Mouse (Mus musculus) spleen, postnatal 10 days (tissue): ENCODE results near the gene Trappc5.
A peak's percentile ranks its signal among the peaks of the same experiment; 100 is the strongest.

Experiments
- DNase-seq, 2 experiments: peaks; one replicate each; pipeline ENCODE4 v3.0.0; 2021 to 2022; ENCODE audit warnings: low spot score in 2 of 2

Trappc5 gene

DNA sequence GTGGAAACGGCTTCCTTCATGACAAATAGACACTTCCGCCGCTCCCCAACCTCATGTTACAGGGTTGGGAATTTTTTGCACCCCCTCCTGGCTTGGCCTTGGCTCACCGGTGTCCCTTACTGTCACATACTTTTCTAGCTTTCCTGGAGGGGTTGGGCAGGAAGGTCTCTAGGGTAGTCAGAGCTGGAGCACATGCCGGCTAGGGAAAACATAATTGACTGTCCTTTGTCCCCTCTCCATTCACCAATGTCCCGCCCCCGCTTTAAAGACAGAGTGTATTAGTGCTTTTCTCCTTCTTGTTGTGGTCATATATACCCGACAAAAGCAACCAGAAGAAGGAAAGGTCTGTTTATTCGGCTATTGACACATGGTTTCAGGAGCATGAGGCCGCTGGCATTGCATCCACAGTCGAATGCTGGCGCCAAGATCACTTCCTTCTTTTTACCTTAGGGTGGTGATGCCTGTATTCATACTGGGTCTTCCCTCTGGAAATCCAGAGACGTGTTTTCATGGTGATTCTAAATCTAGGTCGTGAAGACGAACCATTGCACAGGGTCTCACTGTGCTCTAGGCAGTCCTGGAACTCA lies 987 bp downstream of the Trappc5 start:
- no peak for DNase-seq

DNA sequence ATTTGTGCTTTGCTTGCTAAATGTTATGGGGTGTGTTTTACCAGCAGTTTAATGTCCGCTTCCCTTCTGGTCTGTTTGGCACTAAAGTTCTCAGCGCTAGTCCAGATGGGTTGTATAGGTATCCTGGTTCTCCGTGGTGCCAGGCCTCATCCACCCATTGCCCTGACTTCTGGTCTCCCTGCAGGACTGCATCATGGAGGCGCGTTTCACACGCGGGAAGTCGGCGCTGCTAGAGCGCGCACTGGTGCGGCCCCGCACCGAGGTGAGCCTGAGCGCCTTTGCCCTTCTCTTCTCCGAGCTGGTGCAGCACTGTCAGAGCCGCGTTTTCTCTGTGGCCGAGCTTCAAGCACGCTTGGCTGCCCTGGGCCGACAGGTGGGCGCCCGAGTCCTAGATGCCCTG lies 2.7 kb downstream of the Trappc5 start:
- DNase-seq, result no peak

GRCm38 (mm10) chr8:3679236-3679635 lies 3.1 kb downstream of the Trappc5 start:
- no peak for DNase-seq

DNA sequence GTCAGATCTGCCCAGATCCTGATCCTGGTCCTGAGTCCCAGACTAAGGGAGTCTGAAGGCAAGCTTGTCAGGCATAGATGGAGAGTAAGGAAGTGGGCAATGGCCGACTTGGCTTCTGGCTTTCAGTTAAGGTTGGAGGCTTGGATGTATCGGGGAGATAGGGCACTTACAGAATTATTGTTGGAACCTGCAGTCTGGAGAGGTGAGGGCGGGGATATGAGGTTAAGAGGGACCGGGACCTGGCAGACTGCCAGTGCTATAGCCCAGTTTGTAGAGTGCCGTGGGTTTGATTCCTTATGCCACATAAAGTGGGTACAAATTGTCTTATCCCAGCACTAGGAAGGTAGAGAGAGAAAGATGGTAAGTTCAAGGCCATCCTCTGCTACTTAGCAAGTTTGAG lies 3.6 kb downstream of the Trappc5 start:
- no peak for DNase-seq

GRCm38 (mm10) chr8:3682435-3682834 lies 6.3 kb downstream of the Trappc5 start:
- no peak for DNase-seq

GRCm38 (mm10) chr8:3683408-3684176 lies 7.5 kb downstream of the Trappc5 start:
- DNase-seq, result no peak

- DNase-seq, result no peak
Observed at GRCm38 (mm10) chr8:3684530-3684929, 8.4 kb downstream of the Trappc5 start.

- no peak for DNase-seq
Observed at GRCm38 (mm10) chr8:3685422-3685821, 9.3 kb downstream of the Trappc5 start.

GRCm38 (mm10) chr8:3687537-3687936 lies 11.4 kb downstream of the Trappc5 start:
- DNase-seq, result no peak

DNA sequence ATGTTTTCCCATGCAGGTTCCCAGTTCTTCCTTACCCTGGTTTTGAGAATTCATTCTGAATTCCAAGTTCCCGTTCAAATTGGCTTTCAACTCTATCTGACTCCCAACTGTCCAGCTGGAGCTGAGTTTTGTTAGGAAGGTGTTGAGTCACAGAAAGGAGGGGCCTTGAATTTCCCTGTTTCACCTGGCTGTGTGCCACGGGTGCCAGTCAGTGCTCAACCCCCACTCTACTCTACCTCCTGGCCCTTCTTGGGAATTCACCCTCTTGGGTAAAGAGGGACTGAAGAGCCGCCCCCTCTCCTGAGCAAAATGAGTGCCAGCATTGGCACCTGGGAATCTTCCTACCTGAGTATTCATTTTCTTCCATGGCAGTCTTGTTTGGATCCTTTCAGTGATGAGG lies 14.7 kb downstream of the Trappc5 start:
- no peak for DNase-seq

GRCm38 (mm10) chr8:3694121-3694520 lies 18.0 kb downstream of the Trappc5 start, which contains the start of gene Fcer2a:
Gene Fcer2a (minus strand): TSS chr8:3694175.
- DNase-seq, result no peak

GRCm38 (mm10) chr8:3701491-3701890 lies 25.4 kb downstream of the Trappc5 start:
- peak in 1 of 2 experiments; percentile 43 for DNase-seq

DNA sequence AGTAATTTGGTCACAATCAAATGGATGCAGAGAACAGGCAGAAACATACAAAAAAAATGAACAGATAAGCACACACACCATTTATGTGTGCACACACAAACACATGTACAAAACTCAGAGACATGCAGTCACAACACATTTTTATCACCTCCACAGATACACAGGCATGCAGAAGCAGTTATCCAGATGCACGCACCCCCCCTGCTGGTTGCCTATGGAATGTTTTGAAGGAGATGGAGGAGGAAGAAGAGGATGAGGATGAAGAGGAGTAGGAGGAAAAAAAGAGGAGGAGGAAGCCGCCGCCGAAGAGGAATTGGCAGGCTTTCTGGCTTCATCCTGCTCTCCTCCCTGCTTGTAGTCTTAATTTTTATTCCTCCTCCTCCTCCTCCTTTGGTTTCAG lies 29.6 kb downstream of the Trappc5 start:
- DNase-seq, result peak in 1 of 2 experiments; percentile 31

DNA sequence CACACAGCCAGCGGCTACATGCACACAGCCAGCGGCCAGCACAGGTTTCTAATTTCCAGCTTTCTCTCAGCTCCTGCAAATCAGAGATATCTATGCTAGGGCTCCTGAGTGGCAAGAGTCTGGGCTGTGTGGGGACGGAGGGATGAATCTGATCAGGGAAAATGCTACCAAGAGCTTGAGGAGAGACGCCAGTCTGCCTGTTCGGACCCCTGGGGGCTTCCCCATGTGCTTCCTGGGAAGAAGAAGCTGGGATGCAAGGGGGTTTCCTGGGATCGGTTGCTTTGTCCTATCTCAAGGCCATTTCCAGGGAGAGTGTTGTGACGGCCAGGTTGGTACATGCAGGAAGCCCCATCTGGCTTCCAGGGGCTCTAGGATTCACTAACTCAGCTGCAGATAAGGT lies 31.5 kb downstream of the Trappc5 start:
- no peak for DNase-seq

DNA sequence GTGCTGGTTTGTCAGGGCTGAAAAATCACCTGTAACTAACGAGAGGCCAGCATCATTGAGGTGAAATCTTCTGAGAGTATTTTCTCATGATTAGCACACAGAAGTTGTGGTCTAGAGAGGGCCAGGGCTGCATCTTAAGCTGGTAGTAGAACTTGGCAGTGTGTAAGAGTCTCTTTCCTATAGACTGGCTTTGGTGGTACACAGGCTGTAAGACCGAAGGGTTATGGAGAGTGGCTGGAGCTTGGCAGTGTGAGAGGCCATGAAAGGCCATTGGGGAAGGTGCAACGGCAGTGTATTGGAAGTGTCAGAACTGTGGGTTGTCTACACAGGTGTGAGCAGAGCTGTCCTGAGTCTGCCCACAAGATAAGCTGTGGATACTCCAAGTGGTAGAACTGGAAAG lies 34.2 kb downstream of the Trappc5 start:
- DNase-seq, result no peak

- DNase-seq, result no peak
Observed at GRCm38 (mm10) chr8:3711646-3712045, 35.5 kb downstream of the Trappc5 start.

DNA sequence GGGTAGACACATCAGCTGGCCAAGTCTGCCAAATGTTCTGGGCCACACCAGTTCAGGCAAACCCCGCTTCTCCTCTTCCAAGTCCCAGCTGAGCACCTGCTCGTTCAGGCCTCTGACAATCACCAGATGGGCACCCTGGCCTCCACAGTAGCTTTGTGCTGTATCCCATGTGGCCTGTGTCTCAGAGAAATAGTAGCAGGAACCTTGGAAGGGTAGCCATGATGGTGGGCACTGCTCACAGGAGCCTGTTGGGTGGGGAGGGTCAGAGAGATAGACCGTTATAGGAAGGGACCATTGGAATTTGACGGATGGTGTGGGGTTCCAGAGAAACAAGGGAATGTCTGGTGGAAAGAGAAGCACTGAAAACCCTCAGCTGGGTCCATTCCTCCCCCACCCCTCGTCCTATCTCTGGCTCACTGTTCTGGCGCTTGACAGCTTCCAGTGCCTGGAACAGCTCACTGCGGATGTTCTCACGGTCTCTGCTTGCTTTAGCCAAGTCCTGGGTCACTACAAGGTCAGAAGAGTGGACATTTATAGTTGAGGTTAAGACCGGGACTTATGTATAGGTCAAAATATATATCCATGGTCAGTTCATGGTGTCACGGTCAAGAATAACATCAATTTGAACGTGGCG lies 41.3 kb downstream of the Trappc5 start:
- no peak for DNase-seq

DNA sequence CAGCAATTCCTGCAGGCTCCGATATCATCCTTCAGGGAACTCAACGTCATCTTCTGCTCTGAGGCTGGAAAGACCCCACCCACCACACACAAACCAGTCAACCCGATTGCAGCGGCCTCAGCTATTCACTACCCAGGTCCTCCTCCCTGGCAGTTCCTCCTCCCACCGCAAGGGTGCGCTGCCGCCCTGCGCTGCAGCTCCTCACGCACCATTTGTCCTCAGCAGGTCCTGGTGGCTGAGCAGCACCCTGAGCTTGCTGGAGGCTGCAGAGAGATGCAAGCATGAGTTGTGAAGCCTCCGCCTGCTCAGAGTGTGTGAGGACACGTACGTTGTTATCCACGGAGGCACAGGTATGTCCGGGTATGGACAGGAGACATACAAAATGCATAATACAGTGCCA lies 42.5 kb downstream of the Trappc5 start:
- DNase-seq, result peak; percentile 71 to 87

- no peak for DNase-seq
Observed at GRCm38 (mm10) chr8:3720551-3720950, 44.5 kb downstream of the Trappc5 start, which contains the start of gene Clec4g. Gene Clec4g (minus strand): TSS chr8:3720651.

GRCm38 (mm10) chr8:3721041-3721440 lies 44.9 kb downstream of the Trappc5 start:
- DNase-seq, result no peak
